In genomic region chr11:64003484-64003883, GRCm38 (mm10) we compare ENCODE assay signal across 15 mouse cellular contexts.
DNase-seq lines count a peak whose midpoint lies in the region; ATAC-seq and TF ChIP-seq lines count a peak whose summit lies in the region.
"Had no signal": no experiment of that assay in that cellular context is flagged by ENCODE, and none has a peak within 500 bp of the region (broad histone marks: within the 10 kb centered on the region; RNA-seq: fewer than 3 reads in every experiment).

No protein-coding gene starts in this region.

- H3K27me3 ChIP-seq in MEL (ENCODE audit: control insufficient read depth in 1 of 2, insufficient read depth in 2 of 2, low read length in 2 of 2): no peaks in the 10 kb centered on the region
- no peaks in the 10 kb centered on the region for H3K27me3 ChIP-seq in limb, embryonic 10.5 days (ENCODE audit: low read depth, poor library complexity, severe bottlenecking)
- no peaks in the 10 kb centered on the region for H3K27me3 ChIP-seq in liver, embryonic 16.5 days (ENCODE audit: control insufficient read depth, insufficient read depth, low read depth, low read length)
- H3K27me3 ChIP-seq: CH12.LX; hindbrain, embryonic 12.5 days; lung, embryonic 15.5 days had no signal

- TF ChIP-seq EP300 in MEL (IDR thresholded peaks at IDR 0.05; ENCODE audit: low read depth in 1 of 2, low read length in 2 of 2): no peak; a peak in 1 of 4 replicates

- no peak overlapping the region for H3K4me3 ChIP-seq in MEL (ENCODE audit: control insufficient read depth in 1 of 2, insufficient read depth in 1 of 2, low read depth in 2 of 2, low read length in 2 of 2)
- no peak overlapping the region for H3K4me3 ChIP-seq in limb, embryonic 10.5 days
- no peak overlapping the region for H3K4me3 ChIP-seq in liver, embryonic 16.5 days (ENCODE audit: low read depth, low read length)
- H3K4me3 ChIP-seq: hindbrain, embryonic 12.5 days; lung, embryonic 15.5 days had no signal

- TF ChIP-seq POLR2A in MEL (IDR thresholded peaks at IDR 0.05; ENCODE audit: control insufficient read depth in 1 of 2, insufficient read depth in 1 of 2, low read depth in 1 of 2, low read length in 2 of 2, poor library complexity in 1 of 2): no peak

- peaks cover 4 to 5% of the 10 kb centered on the region in 2 experiments for H3K4me1 ChIP-seq in MEL (ENCODE audit: control insufficient read depth in 1 of 2, insufficient read depth in 2 of 2, low read length in 2 of 2)
- peaks cover 34% of the 10 kb centered on the region for H3K4me1 ChIP-seq in limb, embryonic 10.5 days
- H3K4me1 ChIP-seq in liver, embryonic 16.5 days (ENCODE audit: control insufficient read depth, low read depth, low read length): peaks cover 16% of the 10 kb centered on the region

- 86% methylated on average over 3 of the region's 3 CpGs for WGBS in limb, embryonic 10.5 days
- WGBS in liver, embryonic 16.5 days (ENCODE audit: insufficient replicate concordance): 54% methylated on average over 3 of the region's 3 CpGs

- TF ChIP-seq RAD21 in MEL (IDR thresholded peaks at IDR 0.05; ENCODE audit: low read depth, low read length): no peak

- no peak overlapping the region for H3K27ac ChIP-seq in MEL (ENCODE audit: control insufficient read depth, low read depth, low read length)
- no peak overlapping the region for H3K27ac ChIP-seq in limb, embryonic 10.5 days
- no peak overlapping the region for H3K27ac ChIP-seq in liver, embryonic 16.5 days (ENCODE audit: low read length)
- H3K27ac ChIP-seq: hindbrain, embryonic 12.5 days; lung, embryonic 15.5 days had no signal

- no peaks in the 10 kb centered on the region for H3K79me2 ChIP-seq in MEL (ENCODE audit: control insufficient read depth, insufficient read depth, low read length, poor library complexity)

- no peaks in the 10 kb centered on the region for H3K9me3 ChIP-seq in MEL (replicated peaks; ENCODE audit: insufficient read depth, low read length)
- no peaks in the 10 kb centered on the region for H3K9me3 ChIP-seq in limb, embryonic 10.5 days (replicated peaks)
- H3K9me3 ChIP-seq in liver, embryonic 16.5 days (replicated peaks; ENCODE audit: control insufficient read depth, low read length): no peaks in the 10 kb centered on the region
- H3K9me3 ChIP-seq: hindbrain, embryonic 12.5 days; lung, embryonic 15.5 days had no signal

- peak; percentile 62 for ATAC-seq in liver, embryonic 16.5 days (ENCODE audit: low read depth)
- ATAC-seq: activated CD4-positive, CD25-positive, alpha-beta regulatory T cell, adult 4 months; forebrain, postnatal 0 days; midbrain, embryonic 16.5 days had no signal

- no peak for TF ChIP-seq CTCF in MEL (IDR thresholded peaks at IDR 0.05 in 2 of 3, conservative IDR thresholded peaks at IDR 0.05 in 1 of 3; ENCODE audit: control insufficient read depth in 1 of 3, insufficient read depth in 1 of 3, low read depth in 2 of 3, low read length in 3 of 3, poor library complexity in 1 of 3, severe bottlenecking in 1 of 3)

- no peak overlapping the region for H3K9ac ChIP-seq in MEL (ENCODE audit: control insufficient read depth, low read depth, low read length, poor library complexity, severe bottlenecking)
- H3K9ac ChIP-seq in liver, embryonic 16.5 days (ENCODE audit: low read depth, low read length): no peak overlapping the region
- H3K9ac ChIP-seq: forebrain, postnatal 0 days; hindbrain, embryonic 12.5 days; lung, embryonic 15.5 days had no signal

- H3K4me2 ChIP-seq in liver, embryonic 16.5 days (ENCODE audit: low read depth, low read length): no peak overlapping the region
- H3K4me2 ChIP-seq: hindbrain, embryonic 12.5 days; lung, embryonic 15.5 days had no signal

- peaks cover 0 to 7% of the 10 kb centered on the region in 2 experiments for H3K36me3 ChIP-seq in MEL (ENCODE audit: control insufficient read depth in 1 of 2, insufficient read depth in 2 of 2, low read length in 2 of 2)
- H3K36me3 ChIP-seq in limb, embryonic 10.5 days: no peaks in the 10 kb centered on the region
- no peaks in the 10 kb centered on the region for H3K36me3 ChIP-seq in liver, embryonic 16.5 days (ENCODE audit: control insufficient read depth, insufficient read depth)
- H3K36me3 ChIP-seq: hindbrain, embryonic 12.5 days; lung, embryonic 15.5 days had no signal

- peak; percentile 22 for DNase-seq in cerebellum, adult 9-11 months
- no peak for DNase-seq in cerebellum, adult 11 months
- DNase-seq in MEL (ENCODE audit: low read depth, low spot score): peak; percentile 40
- DNase-seq in limb, embryonic 10.5 days (ENCODE audit: low spot score): peak; percentile 29
- no peak for DNase-seq in kidney, adult 18-20 months
- no peak for DNase-seq in heart, adult 9 months (ENCODE audit: low spot score in 2 of 2)
- DNase-seq in right cerebral cortex, postnatal 25 days: no peak
- DNase-seq: cerebellum, adult 11-12 months; forebrain, postnatal 0 days had no signal

TF ChIP-seq in MEL, 35 proteins besides CTCF, POLR2A, EP300 and RAD21:
- TF ChIP-seq ELF1 (IDR thresholded peaks at IDR 0.05; ENCODE audit: low read depth, low read length) (no peak), POLR2AphosphoS5 (IDR thresholded peaks at IDR 0.05; ENCODE audit: borderline replicate concordance, low read depth, low read length) (no peak), ZMIZ1 (IDR thresholded peaks at IDR 0.05; ENCODE audit: low read depth, low read length) (no peak), MYB (IDR thresholded peaks at IDR 0.05; ENCODE audit: low read depth, low read length) (no peak), MXI1 (IDR thresholded peaks at IDR 0.05; ENCODE audit: low read depth, low read length) (no peak), SIN3A (IDR thresholded peaks at IDR 0.05; ENCODE audit: low read length) (no peak), GATA1 (IDR thresholded peaks at IDR 0.05; ENCODE audit: low read depth, low read length) (peak; percentile 53; the same call in 1 of the 2 replicates), TCF12 (IDR thresholded peaks at IDR 0.05; ENCODE audit: low read depth, low read length) (no peak), ETS1 (IDR thresholded peaks at IDR 0.05; ENCODE audit: low read depth, low read length) (peak; percentile 38; the same call in 1 of the 2 replicates), MYC (IDR thresholded peaks at IDR 0.05; ENCODE audit: low read depth, low read length) (no peak), CHD1 (IDR thresholded peaks at IDR 0.05; ENCODE audit: low read depth, low read length) (no peak), POLR2AphosphoS2 (IDR thresholded peaks at IDR 0.05; ENCODE audit: low read length) (no peak), ZKSCAN1 (IDR thresholded peaks at IDR 0.05; ENCODE audit: low read depth, low read length) (no peak), HCFC1 (IDR thresholded peaks at IDR 0.05; ENCODE audit: low read depth, low read length) (no peak), NELFE (IDR thresholded peaks at IDR 0.05; ENCODE audit: low read depth, low read length) (no peak), BHLHE40 (IDR thresholded peaks at IDR 0.05; ENCODE audit: borderline replicate concordance, low read depth, low read length) (0 out of 2 replicates have a peak, but pooled peaks have one; percentile 13)

Comparison
In these comparisons a context has a peak if more than half of its experiments do, and no peak if none do; other contexts are left out.
1. DNase-seq: peak in cerebellum, adult 9-11 months (single experiment), MEL (single experiment) and limb, embryonic 10.5 days (single experiment); none in cerebellum, adult 11 months (single experiment), kidney, adult 18-20 months (single experiment), heart, adult 9 months (0 of 2) and right cerebral cortex, postnatal 25 days (single experiment).